Mouse (Mus musculus) bone marrow macrophage, adult 2 months (primary cell): ENCODE measurements around the gene Gm498. TPM values are rescaled to one million over a fixed set of nuclear protein-coding genes. Genes with fewer than 3 reads are reported as not detected.

Source experiments
- H3K27ac ChIP-seq: 2 replicates; pipeline ENCODE4 v1.5.1; 2012; ENCODE audit warnings: low read depth, low read length; ENCODE audit not compliant: insufficient read depth
- H3K4me1 ChIP-seq: 2 replicates; pipeline ENCODE4 v1.6.1; 2012; ENCODE audit warnings: low read length; ENCODE audit not compliant: control insufficient read depth, insufficient read depth
- H3K4me3 ChIP-seq: 2 replicates; pipeline ENCODE4 v1.5.1; 2012; ENCODE audit warnings: mild to moderate bottlenecking, low read length, moderate library complexity; ENCODE audit not compliant: insufficient read depth
- CTCF ChIP-seq: IDR thresholded peaks from 2 replicates; pipeline ENCODE4 v1.5.1; 2012; ENCODE audit warnings: low read depth, mild to moderate bottlenecking, low read length, moderate library complexity
- POLR2A ChIP-seq: IDR thresholded peaks from 2 replicates; pipeline ENCODE4 v1.6.1; 2012; ENCODE audit warnings: mild to moderate bottlenecking, low read depth, low read length, borderline replicate concordance
- polyA plus RNA-seq: library from polyadenylated mRNA; stranded (reverse); fragments of >200 nt; gene quantifications from 2 replicates; pipeline ENCODE4 v1.2.4, GENCODE M21; 2012; ENCODE audit not compliant: missing spikeins, insufficient read depth, insufficient read length

Gene Gm498
- polyA plus RNA-seq, 1 experiment, result not detected

- Histone ChIP-seq H3K4me3 (no peak overlapping the region), H3K4me1 (no peaks in the 10 kb centered on the region), H3K27ac (no peak overlapping the region)
- TF ChIP-seq CTCF, result no peak
- TF ChIP-seq POLR2A, result no peak
Observed at GRCm38 (mm10) chr7:143942941-143943691, 76.5 kb downstream of the Gm498 start.

- Histone ChIP-seq H3K4me3 (no peak overlapping the region), H3K4me1 (no peaks in the 10 kb centered on the region), H3K27ac (no peak overlapping the region)
- no peak for TF ChIP-seq CTCF
- TF ChIP-seq POLR2A, result no peak
Observed at GRCm38 (mm10) chr7:143944421-143944980, 77.9 kb downstream of the Gm498 start.

Other genes with a start within 250 kb of the Gm498 start
- gene Tnfrsf26, start 238.1 kb upstream of the Gm498 start, polyA plus RNA-seq, result 5.5 and 7.6 TPM in 2 replicates
- 2.5 and 2.9 TPM in 2 replicates for gene Tnfrsf22, start 217.2 kb upstream of the Gm498 start, polyA plus RNA-seq
- 9.8 TPM in 2 replicates for gene Tnfrsf23, start 181.0 kb upstream of the Gm498 start, polyA plus RNA-seq
- gene Osbpl5, start 109.9 kb upstream of the Gm498 start, polyA plus RNA-seq, result 1.2 TPM in 1 of 2 replicates, not detected in the other
- gene Mrgprg, start 99.8 kb upstream of the Gm498 start, polyA plus RNA-seq, result not detected in 2 replicates
- 0.35 and 0.39 TPM in 2 replicates for gene Mrgpre, start 82.3 kb upstream of the Gm498 start, polyA plus RNA-seq
- 8.5 and 10.2 TPM in 2 replicates for gene Nadsyn1, start 44.0 kb upstream of the Gm498 start, polyA plus RNA-seq
- gene Dhcr7, start 43.7 kb upstream of the Gm498 start, polyA plus RNA-seq, result 20.5 and 21.8 TPM in 2 replicates
- not detected in 2 replicates for gene Shank2, start 135.1 kb downstream of the Gm498 start, polyA plus RNA-seq